Mouse (Mus musculus): ENCODE measurements around the gene Clcn2.

DNA sequence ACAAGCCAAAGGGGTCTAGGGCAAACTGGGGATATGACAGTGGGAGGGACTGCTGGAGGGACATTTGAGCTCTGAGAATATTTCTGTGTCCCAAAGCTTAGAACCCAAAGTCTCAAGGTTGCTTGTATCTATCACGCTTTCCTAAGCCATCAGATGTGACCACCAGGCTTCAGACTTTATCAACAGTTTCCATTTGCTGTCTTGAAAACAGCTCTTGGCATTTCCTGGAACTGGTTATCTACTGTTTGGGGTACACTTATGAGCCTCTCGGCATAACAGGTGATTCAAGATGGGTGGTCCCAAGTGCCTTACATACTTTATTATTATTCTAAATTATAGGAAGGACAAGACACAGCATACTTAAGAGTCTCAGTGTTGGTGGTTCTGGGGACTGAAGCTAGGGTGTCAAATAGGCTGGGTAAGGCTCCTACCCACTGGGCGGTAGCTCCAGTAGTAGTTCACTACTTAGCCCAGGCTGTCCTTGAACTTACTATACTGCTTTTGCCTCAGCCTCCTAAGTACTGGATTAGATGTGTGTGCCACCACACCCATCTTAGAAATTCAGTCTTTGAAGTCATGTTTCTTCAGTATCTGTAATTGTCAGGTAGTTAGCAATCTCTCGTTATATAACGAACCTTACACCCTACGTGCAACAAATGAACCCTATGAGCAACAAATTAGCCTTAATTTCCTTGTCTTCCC lies 13.7 kb downstream of the Clcn2 start:
- TF ChIP-seq CTCF (IDR thresholded peaks at IDR 0.05; ENCODE audit: extremely low read depth, insufficient read depth, insufficient read length, insufficient replicate concordance) (no peak), POLR2A (IDR thresholded peaks at IDR 0.05; ENCODE audit: low read depth, low read length) (no peak)

Measured in spleen, adult 2 months (tissue).